Mouse (Mus musculus) gastrocnemius, postnatal 4 days (tissue): ENCODE measurements around the gene Ackr2. TPM values are rescaled to one million over a fixed set of nuclear protein-coding genes. Genes with fewer than 3 reads are reported as not detected.

Experiments used
- DNase-seq, 2 experiments: peaks; one replicate each; pipeline ENCODE4 v3.0.0; 2021 to 2022; ENCODE audit warnings: low spot score in 2 of 2, mixed read lengths in 2 of 2
- total RNA-seq, 2 experiments: library from RNA; stranded (reverse); gene quantifications; 2 replicates each; pipeline ENCODE4 v1.2.3; 2021

Gene Ackr2
- total RNA-seq, 2 experiments from 2014 or later: 1.8 to 1.9 TPM

DNA sequence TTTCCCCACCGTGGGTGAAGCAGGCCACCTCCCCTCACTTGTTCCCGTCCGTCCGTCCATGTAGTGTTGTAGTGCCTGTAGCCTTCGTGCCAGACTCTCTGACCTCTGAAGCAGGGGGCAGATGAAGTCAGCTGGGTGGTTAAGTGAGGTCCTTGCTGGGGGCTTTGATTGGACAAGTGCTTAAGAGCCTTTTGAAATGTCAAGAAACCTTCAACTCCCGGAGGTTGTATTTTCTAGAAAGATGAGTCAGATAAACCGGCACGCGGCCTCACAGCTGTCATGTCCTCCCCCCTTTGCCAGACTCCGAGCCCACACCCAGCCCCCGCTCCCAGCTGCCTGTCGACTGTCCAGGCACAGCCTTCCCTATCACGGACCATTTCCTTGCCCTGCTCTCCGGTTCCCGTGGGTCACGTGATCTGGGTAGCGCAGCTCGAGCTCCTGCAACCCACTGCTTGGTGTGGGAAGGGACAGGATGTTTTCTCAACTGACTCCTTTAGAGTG, 7.7 kb upstream of the Ackr2 start:
- DNase-seq: peak; percentile 67 to 83

DNA sequence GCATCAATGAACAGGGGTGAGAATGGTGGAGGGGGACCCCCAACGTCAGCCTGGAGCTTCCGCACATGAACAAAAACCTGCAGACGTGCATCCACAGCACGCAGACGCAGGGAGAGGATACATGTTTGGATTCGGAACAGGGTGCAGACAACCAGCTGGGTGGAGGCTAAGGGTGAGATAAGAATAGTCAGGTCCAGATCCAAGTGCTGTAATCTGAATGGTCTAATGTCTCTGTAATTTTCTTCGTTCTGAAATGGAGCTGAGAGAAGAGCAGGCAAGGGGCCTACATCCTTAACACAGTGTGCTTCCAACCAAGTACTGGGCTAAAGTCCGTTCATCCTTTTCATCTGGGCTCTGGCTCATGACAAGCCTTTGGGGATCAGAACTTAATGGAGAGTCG, 6.9 kb upstream of the Ackr2 start:
- peak in 1 of 2 experiments; percentile 15 for DNase-seq

DNA sequence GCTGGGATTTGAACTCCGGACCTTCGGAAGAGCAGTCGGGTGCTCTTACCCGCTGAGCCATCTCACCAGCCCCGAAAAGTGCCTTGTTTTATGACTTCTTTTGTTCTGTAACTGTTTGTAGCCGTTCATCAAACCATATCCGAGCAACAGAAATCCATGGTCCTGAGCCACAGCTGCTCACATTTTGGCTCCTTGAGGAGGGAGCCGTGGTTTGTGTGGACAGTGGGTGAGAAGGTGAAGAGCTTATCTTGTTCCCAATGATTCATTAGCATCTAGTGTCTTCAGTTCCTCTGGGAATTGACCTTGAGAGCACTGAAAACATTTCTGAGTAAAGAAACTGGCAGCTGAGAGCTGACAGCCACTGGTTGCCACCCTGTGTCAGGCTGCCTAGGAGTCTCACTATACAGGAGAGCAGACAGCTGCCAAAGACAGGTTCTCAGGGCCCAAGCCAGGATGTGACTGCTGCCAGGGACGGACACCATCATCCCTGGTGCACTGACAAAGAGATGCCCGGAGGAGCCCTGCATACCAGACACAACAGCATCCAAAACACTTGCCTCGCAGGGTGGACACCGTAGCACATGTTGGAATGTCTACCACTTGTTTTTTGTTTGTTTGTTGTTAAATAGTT, 6.0 kb upstream of the Ackr2 start:
- DNase-seq: peak in 1 of 2 experiments; percentile 13

- DNase-seq: peak in 1 of 2 experiments; percentile 15
These were observed 3.7 kb upstream of the Ackr2 start for GRCm38 (mm10) chr9:121894447-121894846.

GRCm38 (mm10) chr9:121895392-121895993, 2.7 kb upstream of the Ackr2 start:
- DNase-seq: peak in 1 of 2 experiments; percentile 15

GRCm38 (mm10) chr9:121896820-121897219, 1.3 kb upstream of the Ackr2 start:
- peak in 1 of 2 experiments; percentile 5 for DNase-seq

DNA sequence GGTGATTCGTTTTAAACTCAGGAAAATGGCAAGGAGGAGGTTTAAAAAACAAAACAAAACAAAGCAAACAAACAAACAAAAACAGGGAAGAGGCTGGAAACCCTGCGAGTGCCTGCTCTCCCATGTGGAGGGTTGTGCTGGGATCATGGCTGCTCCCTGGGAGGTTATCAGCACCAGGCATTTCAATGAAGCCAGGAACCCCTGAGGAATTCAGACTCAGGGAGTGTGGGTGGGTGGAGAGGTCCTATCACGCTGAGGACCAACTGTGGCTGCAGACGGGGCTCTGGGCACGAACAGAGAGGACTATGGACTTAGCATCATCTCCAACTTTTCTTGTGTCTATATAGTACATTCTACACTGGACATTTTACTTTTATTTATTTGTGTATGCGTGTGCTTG, 1.2 kb downstream of the Ackr2 start:
- DNase-seq: peak in 1 of 2 experiments; percentile 8

DNA sequence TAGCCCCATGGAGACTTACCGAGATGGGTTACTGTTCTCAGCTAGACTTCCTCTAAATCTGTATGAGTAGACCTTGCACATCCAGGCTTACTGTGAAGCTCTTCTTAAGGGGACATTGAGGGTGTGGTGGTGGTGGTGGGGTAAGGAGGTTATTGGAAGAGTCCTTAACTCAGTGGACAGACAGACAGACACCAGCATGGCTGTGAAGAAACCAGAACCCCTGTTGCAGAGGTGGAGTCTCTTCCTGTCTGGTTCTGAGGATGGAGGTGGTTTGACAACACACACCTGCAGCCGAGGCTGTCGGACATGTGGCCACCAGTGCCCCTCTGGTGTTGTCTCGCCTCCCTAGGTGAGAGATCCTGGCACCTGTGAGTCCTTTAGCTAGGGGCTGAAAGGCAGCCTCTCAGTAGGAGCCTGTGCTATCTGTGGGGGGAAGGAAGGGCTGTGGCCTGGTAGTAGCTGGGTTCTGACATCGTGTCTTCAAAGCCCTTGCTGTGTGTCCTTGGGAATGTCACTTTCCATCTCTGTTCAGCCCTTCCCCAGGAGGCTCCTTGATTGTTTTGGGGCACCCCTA, 2.2 kb downstream of the Ackr2 start:
- peak in 1 of 2 experiments; percentile 11 for DNase-seq

- no peak for DNase-seq
These were observed 3.9 kb downstream of the Ackr2 start for GRCm38 (mm10) chr9:121901710-121902700.

DNA sequence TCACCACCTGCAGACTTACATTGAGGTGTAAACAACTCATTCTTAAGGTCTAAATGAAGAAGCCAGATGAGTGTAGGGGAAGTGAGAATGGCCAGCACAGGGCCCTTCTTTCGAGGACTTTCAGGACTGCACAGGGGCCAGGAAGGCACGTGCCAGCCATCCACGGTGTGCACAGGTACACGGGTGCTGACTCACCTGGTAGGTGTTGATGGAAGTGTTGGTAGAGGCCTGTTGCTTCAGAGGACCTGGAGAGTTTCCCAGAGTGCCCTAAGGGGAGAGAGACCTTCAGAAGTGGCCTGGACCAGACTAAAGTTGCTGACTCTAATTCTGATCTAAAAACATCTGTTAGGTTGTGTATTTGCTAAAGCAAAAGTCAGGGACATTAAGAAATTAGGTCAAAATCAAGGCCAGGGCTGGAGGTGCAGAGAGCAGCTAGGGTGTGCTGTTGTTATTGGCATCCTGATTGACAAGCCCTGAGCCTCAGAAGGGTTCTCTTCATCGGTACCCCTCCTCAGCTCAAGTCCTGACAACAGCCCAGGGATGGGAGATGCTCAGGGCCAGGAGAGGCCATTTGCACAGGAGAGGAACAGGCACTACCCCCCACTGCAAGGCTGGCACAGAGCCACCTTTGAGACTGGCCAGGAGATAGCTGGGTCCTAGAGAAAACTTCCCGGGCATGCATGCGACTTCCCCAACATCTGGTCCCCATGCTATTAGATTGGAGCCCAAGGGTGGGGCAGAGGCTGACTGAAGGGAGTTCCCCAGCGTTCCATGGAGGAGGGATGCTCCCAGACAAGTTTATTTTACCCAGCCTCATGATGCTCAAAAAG, 5.5 kb downstream of the Ackr2 start:
- DNase-seq: no peak

DNA sequence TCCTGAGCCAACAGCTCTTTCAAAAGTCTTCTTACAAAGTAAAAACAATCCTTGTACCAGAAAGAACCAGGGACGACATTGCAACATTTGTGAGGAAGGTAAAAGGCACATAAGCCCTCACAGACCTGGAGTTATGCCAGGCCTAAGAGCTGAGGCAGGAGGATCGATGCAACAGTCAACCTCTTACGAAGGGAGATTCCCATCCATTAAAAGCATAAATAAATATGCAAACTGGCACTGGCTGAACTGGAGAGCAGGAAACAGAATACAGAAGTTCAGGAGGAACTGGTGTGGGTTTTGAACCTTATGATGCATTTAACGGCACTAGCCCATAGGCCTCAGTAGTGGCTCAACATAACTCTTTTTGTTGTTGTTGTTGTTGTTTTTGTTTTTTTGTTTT, 6.2 kb downstream of the Ackr2 start:
- no peak for DNase-seq

- DNase-seq: peak in 1 of 2 experiments; percentile 2
These were observed 6.8 kb downstream of the Ackr2 start for GRCm38 (mm10) chr9:121904946-121905345.

DNA sequence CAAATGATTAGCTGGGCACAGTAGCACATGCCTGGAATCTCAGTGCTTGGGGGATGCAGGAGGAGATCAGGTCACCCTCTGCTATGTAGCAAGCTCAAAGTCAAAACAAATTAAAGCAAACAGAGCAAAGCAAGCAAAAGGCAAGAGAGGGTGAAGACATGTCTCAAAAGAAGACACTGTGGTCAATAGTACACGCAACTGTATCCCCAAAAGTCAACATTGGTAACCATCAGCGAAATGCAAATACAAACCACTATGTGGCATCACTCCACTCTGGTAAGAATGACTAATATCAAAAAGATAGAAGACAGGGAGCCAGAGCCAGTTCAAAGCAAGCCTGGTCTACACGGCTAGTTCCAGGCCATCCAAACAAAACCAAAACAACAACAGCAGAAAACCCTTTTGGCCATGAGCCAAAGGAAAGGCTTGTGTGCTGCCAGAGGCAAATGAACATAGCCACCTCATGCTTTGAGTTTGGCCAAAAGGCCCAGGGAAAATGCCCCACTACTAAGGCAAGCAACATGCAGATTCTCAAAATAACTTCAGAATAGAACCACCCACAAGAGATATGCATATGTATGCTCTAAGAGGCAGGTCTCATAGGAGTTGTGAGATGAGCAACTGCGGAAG, 7.5 kb downstream of the Ackr2 start:
- DNase-seq: peak in 1 of 2 experiments; percentile 11

GRCm38 (mm10) chr9:121906456-121906855, 8.3 kb downstream of the Ackr2 start:
- peak in 1 of 2 experiments; percentile 9 for DNase-seq

- peak in 1 of 2 experiments; percentile 11 for DNase-seq
These were observed 9.4 kb downstream of the Ackr2 start for GRCm38 (mm10) chr9:121907356-121908070.

GRCm38 (mm10) chr9:121908321-121908720, 10.2 kb downstream of the Ackr2 start:
- no peak for DNase-seq

DNA sequence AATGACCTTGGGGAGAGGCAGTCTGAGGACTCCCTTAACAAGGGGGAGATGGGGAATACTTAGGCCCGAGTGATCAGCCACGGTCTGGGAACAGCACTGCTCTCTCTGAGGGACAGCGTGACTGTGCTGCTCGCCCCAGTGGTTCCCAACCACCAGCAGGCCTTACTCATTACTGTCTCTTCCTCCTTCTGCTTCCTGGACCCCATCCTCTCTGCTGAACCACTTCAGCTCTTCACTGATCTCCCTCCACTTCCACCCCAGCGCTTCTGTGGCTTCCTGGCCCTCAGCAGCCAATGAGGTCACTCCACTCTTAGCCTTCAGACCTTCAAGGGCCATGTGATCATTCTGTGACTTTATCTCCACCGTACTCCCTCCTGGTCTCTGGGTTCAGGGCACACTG, 11.5 kb downstream of the Ackr2 start:
- DNase-seq: no peak

- no peak for DNase-seq
These were observed 13.0 kb downstream of the Ackr2 start for GRCm38 (mm10) chr9:121911196-121911595.

GRCm38 (mm10) chr9:121912786-121913185, 14.6 kb downstream of the Ackr2 start:
- no peak for DNase-seq
